Mouse (Mus musculus) kidney, adult 8-10 months (tissue): Measurements from ENCODE around the gene Kit.

ENCODE experiments used
- DNase-seq, 2 experiments: peaks; one replicate each; pipeline ENCODE4 v3.0.0; 2022

The Kit gene

GRCm38 (mm10) chr5:75574852-75575566 is at the start of gene Kit:
TSS of gene Kit (plus strand) at chr5:75574916.
- DNase-seq = peak; percentile 31 to 44

DNA sequence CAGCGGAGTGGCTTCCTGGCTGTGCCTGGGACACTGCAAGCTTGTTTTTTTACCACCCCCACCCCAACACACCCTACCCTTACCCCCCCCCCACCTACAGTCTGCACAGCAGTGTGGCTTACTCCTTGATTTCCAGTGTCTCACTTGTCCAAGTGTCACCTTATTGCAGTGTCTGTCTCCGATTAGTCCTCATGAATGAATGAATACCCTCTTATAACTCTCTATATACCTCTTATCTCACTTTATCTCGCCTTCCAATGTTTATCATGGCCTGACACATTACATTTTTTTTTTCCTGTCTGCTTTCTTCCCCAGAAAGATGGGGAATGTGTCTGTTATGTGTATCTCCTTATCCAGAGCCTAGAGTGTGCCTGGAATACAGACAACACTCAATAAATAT is 38.6 kb upstream of the Kit start:
- DNase-seq = no peak

- DNase-seq = no peak
Observed at GRCm38 (mm10) chr5:75537717-75538116, 37.0 kb upstream of the Kit start.

DNA sequence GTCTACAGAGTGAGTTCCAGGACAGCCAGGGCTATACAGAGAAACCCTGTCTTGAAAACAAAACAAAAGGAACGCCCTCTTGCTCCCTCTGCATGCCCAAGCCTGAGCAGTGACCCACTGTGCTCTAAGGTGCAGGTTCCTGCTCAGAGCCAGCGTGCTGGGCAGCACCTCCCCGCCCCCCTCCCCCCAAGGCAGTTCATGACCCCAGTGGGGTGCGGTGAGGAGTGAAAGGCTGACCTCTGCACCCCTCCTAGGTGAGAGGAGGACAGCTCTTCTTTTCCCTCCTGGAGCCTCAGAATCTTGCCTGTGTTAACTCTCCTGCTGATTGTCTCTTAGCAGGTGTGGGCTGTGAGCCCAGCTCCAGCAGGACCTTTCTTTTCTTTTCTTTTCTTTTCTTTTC is 36.3 kb upstream of the Kit start:
- DNase-seq = peak in 1 of 2 experiments; percentile 11

DNA sequence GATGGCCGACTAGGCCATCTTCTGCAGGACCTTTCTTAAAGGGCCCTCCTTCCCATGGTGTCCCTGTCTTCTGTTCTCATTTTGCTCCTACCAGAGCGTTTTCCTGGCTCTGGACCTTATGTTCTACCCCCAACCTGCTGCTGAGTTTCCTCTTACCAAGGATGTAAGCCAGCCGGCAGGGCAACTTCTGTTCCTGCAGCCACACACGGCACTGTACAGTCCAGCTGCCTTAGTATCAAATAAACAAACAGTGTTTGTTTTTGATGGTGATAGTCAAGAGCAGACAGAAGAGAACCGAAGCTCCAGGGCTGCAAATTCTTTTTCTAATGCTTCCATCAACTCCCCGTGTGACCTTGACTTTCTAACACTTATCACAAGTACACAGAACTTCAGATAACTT is 35.6 kb upstream of the Kit start:
- no peak for DNase-seq

GRCm38 (mm10) chr5:75543757-75544156 is 31.0 kb upstream of the Kit start:
- DNase-seq = no peak

DNA sequence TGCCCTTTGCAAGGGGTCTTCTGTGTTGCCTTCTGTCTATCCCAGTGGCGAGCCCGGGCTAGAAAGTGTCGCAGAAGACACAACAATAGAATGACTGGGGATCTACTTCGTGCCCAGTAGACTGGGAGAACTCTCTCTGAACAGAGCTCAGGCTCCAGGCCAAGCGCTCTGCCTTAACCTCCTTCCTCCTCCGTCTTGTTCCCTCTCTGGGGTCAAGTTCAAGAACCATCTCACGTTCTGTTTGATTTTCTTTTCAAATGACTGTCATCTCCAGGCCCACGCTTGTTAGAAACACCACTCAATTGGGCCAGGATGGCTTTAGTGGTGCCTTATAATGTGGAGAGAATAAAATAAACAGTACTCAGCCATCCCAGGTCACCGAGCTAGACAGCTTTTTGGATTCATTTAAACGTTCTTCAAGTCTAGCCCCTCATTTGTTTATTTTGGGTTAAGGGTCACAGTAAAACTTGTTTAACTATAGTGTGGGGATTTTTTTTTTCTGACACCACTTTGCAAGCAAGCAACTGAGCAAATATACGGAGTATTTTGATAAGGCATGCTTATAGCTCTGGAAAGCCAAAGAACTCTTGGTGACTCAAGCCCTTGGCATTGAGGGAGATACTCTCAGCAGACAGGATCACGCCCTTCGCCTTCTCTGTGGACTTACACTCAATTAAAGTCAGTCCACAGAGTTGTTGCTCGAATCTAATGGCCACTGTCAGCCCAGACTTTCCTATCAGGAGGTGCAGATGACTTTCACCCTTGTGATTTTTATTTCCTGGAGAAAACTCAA is 30.0 kb upstream of the Kit start:
- no peak for DNase-seq

- no peak for DNase-seq
Observed at GRCm38 (mm10) chr5:75545265-75545643, 29.5 kb upstream of the Kit start.

- no peak for DNase-seq
Observed at GRCm38 (mm10) chr5:75553021-75553420, 21.7 kb upstream of the Kit start.

DNA sequence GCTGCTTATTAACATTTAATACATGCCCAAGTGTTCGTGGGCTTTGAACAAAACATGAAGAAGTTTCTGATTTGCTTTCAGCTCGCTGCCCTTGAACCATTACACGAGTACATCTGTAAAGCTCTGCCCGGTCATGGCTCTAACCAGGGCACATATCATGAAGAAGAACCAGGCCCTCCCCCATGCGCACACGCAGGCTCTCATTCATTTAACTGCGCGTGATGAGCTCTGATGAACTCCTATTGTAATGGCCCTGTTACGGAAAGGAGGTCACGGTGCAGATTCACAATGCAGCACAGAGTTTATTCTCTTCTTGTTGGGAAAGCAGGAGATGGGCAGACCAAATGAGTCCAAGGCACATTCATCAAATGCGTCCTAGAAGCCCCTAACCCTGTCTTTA is 17.1 kb upstream of the Kit start:
- no peak for DNase-seq

DNA sequence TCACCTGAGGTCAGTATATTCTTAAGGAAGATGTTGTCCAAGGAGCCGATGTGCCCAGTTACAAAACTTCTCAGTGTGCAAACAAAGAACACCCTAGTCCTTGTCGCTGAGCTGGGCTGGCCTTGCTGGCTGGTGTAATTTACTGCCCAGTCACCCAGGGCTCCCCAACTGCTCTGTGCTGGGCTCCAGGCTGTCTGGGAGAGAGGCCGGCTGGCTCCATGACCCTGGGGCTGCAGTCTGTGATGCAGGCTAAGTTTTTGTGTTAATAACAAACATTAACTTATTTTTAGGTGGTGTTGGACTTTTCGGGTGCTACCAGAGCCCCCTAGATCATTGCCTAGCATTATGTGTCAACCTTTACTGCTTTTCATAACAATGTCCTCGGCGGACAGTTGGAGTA is 15.4 kb upstream of the Kit start:
- DNase-seq = no peak

DNA sequence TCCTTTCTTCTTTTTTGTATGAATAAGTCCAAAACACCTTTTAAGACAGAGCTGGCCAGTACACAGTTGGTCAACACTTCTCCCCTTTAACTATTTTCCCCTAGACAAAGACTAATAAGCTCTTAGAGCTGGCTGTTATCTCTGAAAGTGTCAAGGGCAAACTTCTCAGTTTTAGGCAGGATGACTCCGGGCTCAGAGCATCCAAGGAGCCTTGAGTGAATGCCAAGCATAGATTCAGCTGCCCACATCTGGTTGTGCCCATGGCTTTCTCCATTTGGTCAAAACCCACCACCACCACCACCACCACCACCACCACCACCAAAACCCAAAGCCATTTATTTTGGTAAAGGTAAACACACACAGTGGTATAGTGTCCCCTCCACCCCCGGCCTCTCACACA is 13.5 kb upstream of the Kit start:
- no peak for DNase-seq

DNA sequence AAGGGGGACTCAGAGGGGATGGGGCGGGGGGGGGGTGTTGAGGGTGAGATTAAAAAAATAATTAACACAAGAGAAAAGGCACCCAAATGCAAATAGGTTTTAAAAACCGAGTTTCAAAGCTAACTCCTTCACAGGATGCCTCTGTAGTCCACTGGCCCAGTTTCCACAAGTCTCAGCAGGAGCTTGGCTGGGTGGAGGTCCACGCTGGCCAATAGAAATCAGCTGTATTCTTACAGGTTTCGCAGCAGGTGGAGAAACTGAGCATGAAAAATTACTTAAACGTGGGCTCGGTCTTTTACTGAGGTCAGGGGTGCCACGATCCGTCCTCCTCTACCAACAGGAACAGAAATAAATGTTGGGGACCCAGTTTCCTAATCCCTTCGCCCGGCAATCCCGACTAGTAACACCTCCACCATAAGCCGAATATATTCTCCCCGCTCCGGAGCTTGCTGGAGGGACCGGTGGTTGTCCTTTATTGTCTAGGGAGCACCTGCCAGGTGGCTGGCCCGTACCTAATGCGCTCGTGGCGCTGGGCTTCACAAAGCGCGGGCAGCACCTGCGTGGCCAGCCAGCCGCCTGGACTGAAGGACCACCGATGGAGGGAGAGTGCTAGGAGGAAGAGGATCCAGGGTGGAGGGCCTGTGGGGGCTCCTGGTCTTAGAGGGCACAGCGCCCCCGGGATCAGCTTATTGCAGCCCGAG is 415 bp upstream of the Kit start:
- DNase-seq = no peak

DNA sequence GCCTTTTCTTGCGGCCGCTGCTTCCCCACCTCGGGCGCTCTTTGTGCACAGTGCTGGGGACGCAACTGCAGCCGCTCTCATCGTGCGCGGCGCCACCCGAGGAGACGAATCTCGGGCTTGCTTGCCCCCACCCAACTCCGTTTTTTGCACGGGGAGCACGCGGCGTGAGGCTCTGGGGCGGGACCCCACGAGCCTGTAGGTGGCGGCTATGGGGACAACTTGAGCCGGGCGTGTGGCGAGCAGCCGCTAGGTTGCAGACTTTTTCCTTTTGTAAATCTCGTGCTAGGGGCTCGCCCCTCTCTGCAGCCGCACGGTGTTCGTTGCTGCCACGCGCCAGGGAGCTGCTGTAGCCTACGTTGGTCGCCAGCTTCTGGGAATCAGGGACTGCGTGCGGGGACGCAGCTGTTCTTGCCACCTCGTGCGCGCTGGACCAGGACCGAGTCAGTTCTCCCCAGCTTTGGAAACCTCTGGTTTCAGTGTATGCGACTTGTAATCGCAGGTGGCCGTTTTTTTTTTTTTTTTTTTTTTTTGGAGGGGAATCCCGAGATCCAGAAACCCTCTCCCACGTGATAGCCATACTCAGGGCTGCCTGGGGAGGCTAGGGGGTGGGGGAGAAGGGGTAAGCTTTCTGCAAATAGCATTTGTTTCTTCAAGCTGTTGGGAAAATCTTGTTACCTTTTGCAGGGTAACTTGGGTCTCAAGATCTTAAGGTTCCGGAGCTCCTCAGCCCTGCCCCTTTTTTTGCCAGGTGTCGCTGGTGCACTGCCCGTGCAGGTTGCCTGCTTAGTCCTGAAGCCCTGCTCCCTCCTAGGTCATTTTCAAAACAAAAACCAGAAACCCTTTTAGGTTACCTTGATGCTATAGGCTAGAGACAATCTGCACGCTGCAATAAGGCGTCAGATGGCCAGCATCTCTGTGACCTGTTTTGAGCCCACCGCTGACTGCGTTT is 1.1 kb downstream of the Kit start:
- DNase-seq = peak in 1 of 2 experiments; percentile 11

DNA sequence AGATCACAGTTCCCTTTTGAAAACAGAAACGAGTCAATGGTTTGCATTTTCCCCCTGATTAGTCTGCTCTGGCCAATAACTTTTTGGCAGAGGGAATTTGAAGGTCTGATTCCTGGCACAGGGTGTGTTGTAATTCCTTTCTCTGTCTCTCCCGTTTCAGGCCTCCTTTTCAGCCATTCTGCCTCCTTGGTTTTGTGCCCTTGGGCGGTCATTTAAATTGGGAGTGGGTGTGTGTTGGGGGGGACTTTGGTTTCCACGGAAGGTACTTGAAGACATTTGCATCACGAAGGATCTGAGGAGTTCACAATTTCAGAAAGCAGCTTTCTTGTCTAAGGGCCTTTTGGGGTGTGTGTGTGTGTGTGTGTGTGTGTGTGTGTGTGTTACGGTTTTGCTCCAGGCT is 2.0 kb downstream of the Kit start:
- no peak for DNase-seq

DNA sequence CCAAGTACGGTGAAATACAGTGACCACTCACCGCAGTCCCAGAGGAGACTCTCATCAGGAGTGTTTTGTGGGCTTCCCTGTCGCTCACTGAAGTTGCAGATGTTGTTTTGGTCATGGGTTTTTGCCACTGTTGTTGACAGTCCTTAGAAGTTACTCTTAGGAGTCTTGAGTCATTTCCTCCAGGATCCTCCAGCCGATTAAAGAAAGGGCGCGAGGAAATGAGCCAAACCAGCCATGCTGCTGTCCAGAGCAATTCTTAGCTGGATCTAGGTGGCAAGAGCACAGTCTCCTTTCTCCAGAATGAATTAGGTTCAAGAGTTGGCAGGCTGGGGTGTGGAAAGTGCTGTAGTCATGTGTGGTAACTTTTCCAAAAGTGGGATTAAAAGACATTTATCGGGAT is 3.4 kb downstream of the Kit start:
- DNase-seq = no peak

DNA sequence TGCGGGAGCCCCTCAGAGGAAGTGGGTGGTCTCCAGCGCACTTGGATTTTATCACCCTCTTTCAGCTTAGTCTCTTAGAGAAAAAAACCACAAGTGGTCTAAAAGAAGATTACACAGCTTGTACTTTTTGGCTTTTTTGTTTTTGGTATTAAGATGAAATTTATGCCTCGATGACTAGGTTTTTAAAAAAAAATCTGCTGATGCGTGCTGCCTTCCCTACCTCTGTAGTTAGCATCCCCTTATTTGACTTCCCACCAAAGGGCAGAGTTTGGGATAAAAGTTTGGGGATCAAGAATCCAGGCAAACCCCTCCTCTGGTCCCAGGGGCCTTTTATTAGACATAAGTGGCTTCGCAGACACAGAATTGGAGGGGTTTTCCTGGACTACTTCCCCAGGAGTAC is 4.5 kb downstream of the Kit start:
- no peak for DNase-seq

DNA sequence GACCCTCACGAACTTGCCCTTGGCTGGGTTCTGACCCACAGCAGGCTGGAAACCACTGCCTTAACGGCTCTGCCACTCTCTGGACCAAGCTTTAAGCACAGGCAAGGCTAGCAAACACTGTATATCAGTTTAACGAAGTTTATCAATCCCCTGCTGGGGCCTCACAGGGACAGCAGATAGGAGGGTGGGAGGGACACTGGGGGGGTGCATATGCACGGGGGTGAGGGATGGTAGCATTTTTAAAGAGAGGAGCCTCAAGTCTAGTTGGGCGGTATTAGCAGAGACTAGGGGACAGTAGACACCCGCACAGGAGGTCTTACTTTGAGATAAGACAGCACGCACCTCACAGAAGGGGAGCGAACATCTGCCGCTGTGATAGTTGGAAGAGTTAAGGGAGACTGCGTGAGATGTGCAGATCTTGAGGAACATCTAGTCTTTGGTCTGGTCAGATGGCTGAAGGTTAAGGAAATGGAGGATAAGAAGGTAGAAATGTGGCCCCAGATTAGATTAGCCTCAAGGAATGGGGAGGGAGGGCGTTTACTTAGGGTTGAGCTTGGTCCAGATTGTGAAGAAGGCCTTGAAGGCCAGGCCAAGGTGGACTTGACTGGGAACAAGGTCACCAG is 5.0 kb downstream of the Kit start:
- no peak for DNase-seq

GRCm38 (mm10) chr5:75581926-75582325 is 7.2 kb downstream of the Kit start:
- no peak for DNase-seq

- no peak for DNase-seq
Observed at GRCm38 (mm10) chr5:75587781-75588180, 13.1 kb downstream of the Kit start.

DNA sequence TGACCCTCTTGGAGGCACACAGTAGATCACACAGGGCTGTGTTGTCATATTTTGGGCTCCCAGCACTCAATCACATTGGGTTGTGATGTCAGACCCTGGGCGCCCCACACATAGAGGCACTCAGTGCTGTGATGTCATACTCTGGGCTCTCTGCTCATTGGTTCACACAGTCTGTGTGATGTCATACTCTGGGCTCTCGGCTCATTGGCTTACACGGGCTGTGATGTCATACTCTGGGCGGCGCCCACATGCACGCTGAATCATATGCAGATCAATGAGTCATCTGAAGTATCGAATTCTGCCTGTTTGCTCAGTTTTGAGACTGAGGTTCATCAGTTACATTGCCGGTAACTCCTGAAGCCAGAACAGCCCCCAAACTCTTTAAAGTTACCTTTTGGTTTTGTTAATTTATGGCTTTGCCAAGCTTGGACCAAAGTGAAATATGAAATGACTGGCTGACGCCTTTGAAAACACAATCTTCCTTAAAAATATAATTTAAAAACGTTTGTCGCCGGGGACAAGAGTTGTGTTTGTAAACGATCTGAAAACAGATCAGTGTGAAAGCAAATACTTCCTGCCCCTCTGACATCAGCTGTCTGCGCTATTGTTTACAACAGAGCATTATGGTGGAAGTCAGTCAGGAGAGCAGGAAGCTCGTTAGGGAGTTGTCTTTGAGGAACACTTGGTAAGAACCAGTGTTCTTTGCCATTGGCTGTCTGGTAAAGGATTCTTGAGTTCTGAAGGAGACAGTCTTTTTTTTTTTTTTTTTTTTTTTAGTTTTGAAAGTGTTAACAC is 15.0 kb downstream of the Kit start:
- DNase-seq = no peak
